8 mouse cellular contexts compared by ENCODE assay signal in genomic region chr1:134093771-134094526, GRCm38 (mm10). TPM values are rescaled to one million over a fixed set of nuclear protein-coding genes. Genes with fewer than 3 reads are reported as not detected.
A peak's percentile ranks its signal among the peaks of the same experiment; 100 is the strongest.
DNase-seq lines count a peak whose midpoint lies in the region; ATAC-seq lines count a peak whose summit lies in the region.

No protein-coding gene starts in this region.

- peak overlapping the region; percentile 49 for H3K9ac ChIP-seq in neural tube, embryonic 11.5 days (ENCODE audit: low read length)
- peak overlapping the region; percentile 77; the same call in 1 of the 2 replicates for H3K9ac ChIP-seq in embryonic facial prominence, embryonic 13.5 days
- H3K9ac ChIP-seq in intestine, embryonic 14.5 days (ENCODE audit: low read length) = peak overlapping the region; percentile 58; the same call in 1 of the 2 replicates
- no peak overlapping the region for H3K9ac ChIP-seq in stomach, embryonic 15.5 days

- H3K9me3 ChIP-seq in neural tube, embryonic 11.5 days (ENCODE audit: control insufficient read depth, low read length) = no peaks in the 10 kb centered on the region
- no peaks in the 10 kb centered on the region for H3K9me3 ChIP-seq in embryonic facial prominence, embryonic 13.5 days
- H3K9me3 ChIP-seq in intestine, embryonic 14.5 days (ENCODE audit: control insufficient read depth, low read length) = no peaks in the 10 kb centered on the region
- H3K9me3 ChIP-seq in stomach, embryonic 15.5 days = no peaks in the 10 kb centered on the region

- H3K36me3 ChIP-seq in neural tube, embryonic 11.5 days (ENCODE audit: control insufficient read depth, insufficient read depth, low read length) = no peaks in the 10 kb centered on the region
- no peaks in the 10 kb centered on the region for H3K36me3 ChIP-seq in embryonic facial prominence, embryonic 13.5 days
- no peaks in the 10 kb centered on the region for H3K36me3 ChIP-seq in intestine, embryonic 14.5 days (ENCODE audit: control insufficient read depth, insufficient read depth, low read length)
- no peaks in the 10 kb centered on the region for H3K36me3 ChIP-seq in stomach, embryonic 15.5 days

- H3K27ac ChIP-seq in neural tube, embryonic 11.5 days (ENCODE audit: low read depth, low read length) = peak overlapping the region; percentile 62; the same call in 1 of the 2 replicates
- H3K27ac ChIP-seq in embryonic facial prominence, embryonic 13.5 days = peak overlapping the region; percentile 86
- peak overlapping the region; percentile 81; the same call in 1 of the 2 replicates for H3K27ac ChIP-seq in intestine, embryonic 14.5 days (ENCODE audit: low read depth)
- peak overlapping the region; percentile 94 for H3K27ac ChIP-seq in stomach, embryonic 15.5 days

- peak overlapping the region; percentile 58 for H3K4me2 ChIP-seq in neural tube, embryonic 11.5 days (ENCODE audit: low read depth)
- H3K4me2 ChIP-seq in embryonic facial prominence, embryonic 13.5 days = peak overlapping the region; percentile 81
- peak overlapping the region; percentile 82 for H3K4me2 ChIP-seq in intestine, embryonic 14.5 days (ENCODE audit: low read length)
- H3K4me2 ChIP-seq in stomach, embryonic 15.5 days = peak overlapping the region; percentile 74

- 70% methylated on average over 13 of the region's 13 CpGs for WGBS in neural tube, embryonic 11.5 days
- 58% methylated on average over 13 of the region's 13 CpGs for WGBS in embryonic facial prominence, embryonic 13.5 days
- 62% methylated on average over 13 of the region's 13 CpGs for whole genome bisulfite sequencing in intestine, embryonic 14.5 days
- WGBS in stomach, embryonic 15.5 days = 60% methylated on average over 13 of the region's 13 CpGs

- no peaks in the 10 kb centered on the region for H3K27me3 ChIP-seq in neural tube, embryonic 11.5 days (ENCODE audit: control insufficient read depth, insufficient read depth, low read length)
- H3K27me3 ChIP-seq in embryonic facial prominence, embryonic 13.5 days = no peaks in the 10 kb centered on the region
- H3K27me3 ChIP-seq in intestine, embryonic 14.5 days (replicated peaks; ENCODE audit: control insufficient read depth, insufficient read depth, low read length) = no peaks in the 10 kb centered on the region
- H3K27me3 ChIP-seq in stomach, embryonic 15.5 days (replicated peaks) = no peaks in the 10 kb centered on the region

- no peak overlapping the region; the same call in 1 of the 2 replicates for H3K4me3 ChIP-seq in neural tube, embryonic 11.5 days (ENCODE audit: low read depth, low read length)
- H3K4me3 ChIP-seq in embryonic facial prominence, embryonic 13.5 days = peak overlapping the region; percentile 50; the same call in 1 of the 2 replicates
- no peak overlapping the region for H3K4me3 ChIP-seq in intestine, embryonic 14.5 days (ENCODE audit: low read depth, low read length)
- no peak overlapping the region; the same call in 1 of the 2 replicates for H3K4me3 ChIP-seq in stomach, embryonic 15.5 days (replicated peaks)

- peaks cover 17% of the 10 kb centered on the region for H3K4me1 ChIP-seq in neural tube, embryonic 11.5 days (ENCODE audit: control insufficient read depth, insufficient read depth, low read length)
- peaks cover 56% of the 10 kb centered on the region for H3K4me1 ChIP-seq in embryonic facial prominence, embryonic 13.5 days
- H3K4me1 ChIP-seq in intestine, embryonic 14.5 days (replicated peaks; ENCODE audit: control insufficient read depth, insufficient read depth, low read length) = peaks cover 48% of the 10 kb centered on the region
- peaks cover 68% of the 10 kb centered on the region for H3K4me1 ChIP-seq in stomach, embryonic 15.5 days

- DNase-seq in neural tube, embryonic 11.5 days (ENCODE audit: low spot score) = no peak
- DNase-seq in neural tube, embryonic 10.5 days (ENCODE audit: extremely low spot score, low spot score) = no peak
- DNase-seq in intestine, embryonic 14.5 days (ENCODE audit: low spot score) = no peak
- DNase-seq in lung, postnatal 4 days = peak; percentile 75 to 81
- DNase-seq in c-Kit-positive CD71-positive TER-119-positive erythroid progenitor cells, embryonic 14.5 days (ENCODE audit: low spot score) = no peak
- DNase-seq in urinary bladder, postnatal 25 days (ENCODE audit: low spot score) = no peak

- ATAC-seq in neural tube, embryonic 11.5 days (ENCODE audit: insufficient read depth, low FRiP score, low TSS enrichment) = no peak
- no peak for ATAC-seq in embryonic facial prominence, embryonic 13.5 days (ENCODE audit: insufficient number of reproducible peaks, insufficient read depth, low FRiP score, low TSS enrichment, low read depth)
- no peak for ATAC-seq in intestine, embryonic 14.5 days (replicated peaks; ENCODE audit: low FRiP score, low TSS enrichment, low read depth)
- ATAC-seq in stomach, embryonic 15.5 days (ENCODE audit: insufficient read depth, low FRiP score, low read depth) = no peak

RNA-seq across cellular contexts. Expression of gene Btg2, which starts 15.0 kb away (rescaled TPM):
- polyA plus RNA-seq in neural tube, embryonic 11.5 days (2014; fragmentation: Nextera tagmentation; extraction: Ambion mirVana) = 97.9 and 110 TPM in 2 replicates
- polyA plus RNA-seq in embryonic facial prominence, embryonic 13.5 days (2015; fragmentation: Nextera tagmentation; extraction: Ambion mirVana) = 21.2 and 24.2 TPM in 2 replicates
- 32.6 and 34.6 TPM in 2 replicates for polyA plus RNA-seq in intestine, embryonic 14.5 days (2014; fragmentation: Nextera tagmentation; extraction: Ambion mirVana)
- 72.2 and 72.4 TPM in 2 replicates for polyA plus RNA-seq in stomach, embryonic 15.5 days (2015; fragmentation: Nextera tagmentation; extraction: Ambion mirVana)

RNA-seq across cellular contexts. Expression of gene Chit1, which starts 17.1 kb away (rescaled TPM):
- polyA plus RNA-seq in neural tube, embryonic 11.5 days (2014; fragmentation: Nextera tagmentation; extraction: Ambion mirVana) = 0.15 TPM in 1 of 2 replicates, not detected in the other
- polyA plus RNA-seq in embryonic facial prominence, embryonic 13.5 days (2015; fragmentation: Nextera tagmentation; extraction: Ambion mirVana) = not detected in 2 replicates
- polyA plus RNA-seq in intestine, embryonic 14.5 days (2014; fragmentation: Nextera tagmentation; extraction: Ambion mirVana) = not detected in 2 replicates
- polyA plus RNA-seq in stomach, embryonic 15.5 days (2015; fragmentation: Nextera tagmentation; extraction: Ambion mirVana) = 0.70 and 1.1 TPM in 2 replicates

RNA-seq across cellular contexts. Expression of gene Fmod, which starts 56.9 kb away (rescaled TPM):
- polyA plus RNA-seq in neural tube, embryonic 11.5 days (2014; fragmentation: Nextera tagmentation; extraction: Ambion mirVana) = 16.0 and 16.7 TPM in 2 replicates
- polyA plus RNA-seq in embryonic facial prominence, embryonic 13.5 days (2015; fragmentation: Nextera tagmentation; extraction: Ambion mirVana) = 9.6 and 10.1 TPM in 2 replicates
- polyA plus RNA-seq in intestine, embryonic 14.5 days (2014; fragmentation: Nextera tagmentation; extraction: Ambion mirVana) = 8.2 and 10.4 TPM in 2 replicates
- polyA plus RNA-seq in stomach, embryonic 15.5 days (2015; fragmentation: Nextera tagmentation; extraction: Ambion mirVana) = 9.0 and 11.1 TPM in 2 replicates

Comparison
In these comparisons a context has a peak if more than half of its experiments do, and no peak if none do; other contexts are left out.
1. DNase-seq: peak in lung, postnatal 4 days (2 of 2); none in neural tube, embryonic 11.5 days (single experiment), neural tube, embryonic 10.5 days (single experiment), intestine, embryonic 14.5 days (single experiment), c-Kit-positive CD71-positive TER-119-positive erythroid progenitor cells, embryonic 14.5 days (single experiment) and urinary bladder, postnatal 25 days (single experiment).
2. Peak in every context shown above with its lines, with median percentiles within 50 percentile points of each other: H3K27ac ChIP-seq and H3K4me2 ChIP-seq.